Mouse (Mus musculus): Measurements from ENCODE around the gene Dusp18. TPM values are rescaled to one million over a fixed set of nuclear protein-coding genes. Genes with fewer than 3 reads are reported as not detected.

The Dusp18 gene
- polyA plus RNA-seq, 1 experiment from 2014 or later = 21.4 TPM

GRCm38 (mm10) chr11:3854156-3854555 lies 40.9 kb upstream of the Dusp18 start:
- H3K9ac ChIP-seq (ENCODE audit: low read length) = no peak overlapping the region
- no peaks in the 10 kb centered on the region for H3K36me3 ChIP-seq (ENCODE audit: control insufficient read depth, insufficient read depth, low read length)
- H3K4me1 ChIP-seq (ENCODE audit: control insufficient read depth, insufficient read depth, low read length) = no peaks in the 10 kb centered on the region
- H3K9me3 ChIP-seq (ENCODE audit: control insufficient read depth, low read length) = no peaks in the 10 kb centered on the region
- H3K4me3 ChIP-seq (ENCODE audit: low read depth, low read length) = no peak overlapping the region
- ATAC-seq (ENCODE audit: low FRiP score) (no peak), DNase-seq (ENCODE audit: low spot score, missing footprints) (no peak)
- no peak overlapping the region for H3K4me2 ChIP-seq
- no peak overlapping the region for H3K27ac ChIP-seq (ENCODE audit: low read depth, low read length)
- 87% methylated on average over 3 of the region's 3 CpGs for WGBS
- no peaks in the 10 kb centered on the region for H3K27me3 ChIP-seq (ENCODE audit: control insufficient read depth, insufficient read depth, low read length)

DNA sequence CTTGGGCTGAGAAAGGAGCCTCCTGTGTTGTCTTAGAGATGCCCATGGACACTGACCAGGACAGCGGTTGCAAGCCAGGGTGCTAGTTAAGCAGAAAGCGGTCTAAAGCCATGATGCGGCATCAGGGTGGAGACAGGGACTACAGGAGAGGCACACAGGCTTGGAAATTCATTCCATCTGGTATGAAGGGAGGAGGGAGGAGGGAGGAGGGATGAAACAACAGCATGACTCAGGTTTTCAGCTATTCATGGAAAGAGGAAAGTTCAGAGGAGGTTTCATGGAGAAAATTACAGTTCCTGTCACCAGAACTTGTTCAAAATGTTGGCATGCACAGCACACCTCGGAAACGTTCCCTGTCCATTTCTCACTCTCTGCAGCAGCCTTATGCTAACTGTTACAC lies 39.2 kb upstream of the Dusp18 start:
- WGBS = 91% methylated on average over 5 of the region's 5 CpGs
- Histone ChIP-seq H3K4me1 (ENCODE audit: control insufficient read depth, insufficient read depth, low read length) (no peaks in the 10 kb centered on the region), H3K4me3 (ENCODE audit: low read depth, low read length) (no peak overlapping the region), H3K27ac (ENCODE audit: low read depth, low read length) (no peak overlapping the region), H3K9ac (ENCODE audit: low read length) (no peak overlapping the region), H3K36me3 (ENCODE audit: control insufficient read depth, insufficient read depth, low read length) (no peaks in the 10 kb centered on the region), H3K9me3 (ENCODE audit: control insufficient read depth, low read length) (no peaks in the 10 kb centered on the region), H3K27me3 (ENCODE audit: control insufficient read depth, insufficient read depth, low read length) (no peaks in the 10 kb centered on the region), H3K4me2 (no peak overlapping the region)
- ATAC-seq (ENCODE audit: low FRiP score) (no peak), DNase-seq (ENCODE audit: low spot score, missing footprints) (no peak)

DNA sequence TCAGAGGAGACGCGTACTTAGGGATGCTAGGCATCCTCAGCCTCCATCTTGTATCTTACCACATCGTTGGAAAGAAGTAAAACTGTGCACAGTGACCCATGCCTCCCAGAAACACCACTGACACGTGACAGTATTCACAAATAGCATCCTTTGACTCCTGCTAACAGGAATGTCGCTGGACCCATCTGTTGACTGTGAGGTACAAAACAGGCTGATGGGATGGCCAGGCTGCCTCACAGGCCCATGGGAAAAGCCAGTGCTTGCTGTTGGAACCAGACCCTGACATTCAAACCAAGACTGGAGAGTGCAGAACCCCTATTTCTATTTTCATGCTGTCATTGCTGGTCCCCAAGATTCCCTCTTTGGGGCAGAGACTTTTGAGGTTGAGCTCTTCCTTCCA lies 37.1 kb upstream of the Dusp18 start:
- no peak overlapping the region for H3K9ac ChIP-seq (ENCODE audit: low read length)
- ATAC-seq (ENCODE audit: low FRiP score) (no peak), DNase-seq (ENCODE audit: low spot score, missing footprints) (no peak)
- H3K36me3 ChIP-seq (ENCODE audit: control insufficient read depth, insufficient read depth, low read length) = no peaks in the 10 kb centered on the region
- no peaks in the 10 kb centered on the region for H3K4me1 ChIP-seq (ENCODE audit: control insufficient read depth, insufficient read depth, low read length)
- WGBS = 80% methylated on average over 5 of the region's 5 CpGs
- no peak overlapping the region for H3K27ac ChIP-seq (ENCODE audit: low read depth, low read length)
- H3K4me2 ChIP-seq = no peak overlapping the region
- H3K9me3 ChIP-seq (ENCODE audit: control insufficient read depth, low read length) = no peaks in the 10 kb centered on the region
- H3K4me3 ChIP-seq (ENCODE audit: low read depth, low read length) = no peak overlapping the region
- peaks cover 5% of the 10 kb centered on the region for H3K27me3 ChIP-seq (ENCODE audit: control insufficient read depth, insufficient read depth, low read length)

DNA sequence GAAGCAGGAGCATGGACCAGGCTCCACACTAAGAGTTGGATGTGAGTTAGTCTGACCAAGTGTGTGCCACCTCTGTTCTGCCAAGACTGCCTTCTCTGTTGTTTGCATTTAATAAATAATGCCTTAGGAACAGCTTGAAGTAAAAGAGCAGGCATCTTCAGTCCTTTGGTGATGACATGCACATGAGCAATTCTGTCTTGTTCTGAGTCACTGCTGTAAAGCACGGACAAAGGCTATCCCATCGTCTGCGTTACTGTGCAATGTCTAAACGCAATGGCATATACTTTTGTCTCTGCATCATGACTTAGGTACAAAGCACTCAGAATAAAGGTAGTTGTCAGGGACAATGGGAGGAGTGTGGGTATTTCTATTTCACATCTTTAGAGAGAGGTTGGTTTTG lies 35.3 kb upstream of the Dusp18 start:
- H3K27me3 ChIP-seq (ENCODE audit: control insufficient read depth, insufficient read depth, low read length) = peaks cover 11% of the 10 kb centered on the region
- DNase-seq (ENCODE audit: low spot score, missing footprints) (no peak), ATAC-seq (ENCODE audit: low FRiP score) (no peak)
- H3K9me3 ChIP-seq (ENCODE audit: control insufficient read depth, low read length) = no peaks in the 10 kb centered on the region
- no peaks in the 10 kb centered on the region for H3K4me1 ChIP-seq (ENCODE audit: control insufficient read depth, insufficient read depth, low read length)
- H3K4me2 ChIP-seq = no peak overlapping the region
- H3K4me3 ChIP-seq (ENCODE audit: low read depth, low read length) = no peak overlapping the region
- H3K27ac ChIP-seq (ENCODE audit: low read depth, low read length) = no peak overlapping the region
- WGBS = 89% methylated on average over 4 of the region's 4 CpGs
- no peak overlapping the region for H3K9ac ChIP-seq (ENCODE audit: low read length)
- H3K36me3 ChIP-seq (ENCODE audit: control insufficient read depth, insufficient read depth, low read length) = no peaks in the 10 kb centered on the region

- DNase-seq (ENCODE audit: low spot score, missing footprints) (no peak), ATAC-seq (ENCODE audit: low FRiP score) (no peak)
- Histone ChIP-seq H3K27me3 (ENCODE audit: control insufficient read depth, insufficient read depth, low read length) (peaks cover 11% of the 10 kb centered on the region), H3K4me2 (no peak overlapping the region), H3K9me3 (ENCODE audit: control insufficient read depth, low read length) (no peaks in the 10 kb centered on the region), H3K9ac (ENCODE audit: low read length) (no peak overlapping the region), H3K4me1 (ENCODE audit: control insufficient read depth, insufficient read depth, low read length) (no peaks in the 10 kb centered on the region), H3K36me3 (ENCODE audit: control insufficient read depth, insufficient read depth, low read length) (no peaks in the 10 kb centered on the region), H3K4me3 (ENCODE audit: low read depth, low read length) (no peak overlapping the region), H3K27ac (ENCODE audit: low read depth, low read length) (no peak overlapping the region)
- WGBS = 85% methylated on average over 4 of the region's 4 CpGs
These were observed 34.7 kb upstream of the Dusp18 start for GRCm38 (mm10) chr11:3860361-3860760.

GRCm38 (mm10) chr11:3862661-3863453 lies 32.2 kb upstream of the Dusp18 start:
- Histone ChIP-seq H3K27ac (ENCODE audit: low read depth, low read length) (no peak overlapping the region), H3K4me3 (ENCODE audit: low read depth, low read length) (peak overlapping the region; percentile 43; the same call in 1 of the 2 replicates), H3K27me3 (ENCODE audit: control insufficient read depth, insufficient read depth, low read length) (peaks cover 11% of the 10 kb centered on the region), H3K36me3 (ENCODE audit: control insufficient read depth, insufficient read depth, low read length) (no peaks in the 10 kb centered on the region), H3K4me1 (ENCODE audit: control insufficient read depth, insufficient read depth, low read length) (no peaks in the 10 kb centered on the region), H3K9ac (ENCODE audit: low read length) (no peak overlapping the region; the same call in 1 of the 2 replicates), H3K9me3 (ENCODE audit: control insufficient read depth, low read length) (no peaks in the 10 kb centered on the region), H3K4me2 (peak overlapping the region; percentile 71)
- ATAC-seq (ENCODE audit: low FRiP score) (peak; percentile 22; the same call in 1 of the 2 replicates), DNase-seq (ENCODE audit: low spot score, missing footprints) (peak; percentile 83)
- 73% methylated on average over 19 of the region's 19 CpGs for WGBS

DNA sequence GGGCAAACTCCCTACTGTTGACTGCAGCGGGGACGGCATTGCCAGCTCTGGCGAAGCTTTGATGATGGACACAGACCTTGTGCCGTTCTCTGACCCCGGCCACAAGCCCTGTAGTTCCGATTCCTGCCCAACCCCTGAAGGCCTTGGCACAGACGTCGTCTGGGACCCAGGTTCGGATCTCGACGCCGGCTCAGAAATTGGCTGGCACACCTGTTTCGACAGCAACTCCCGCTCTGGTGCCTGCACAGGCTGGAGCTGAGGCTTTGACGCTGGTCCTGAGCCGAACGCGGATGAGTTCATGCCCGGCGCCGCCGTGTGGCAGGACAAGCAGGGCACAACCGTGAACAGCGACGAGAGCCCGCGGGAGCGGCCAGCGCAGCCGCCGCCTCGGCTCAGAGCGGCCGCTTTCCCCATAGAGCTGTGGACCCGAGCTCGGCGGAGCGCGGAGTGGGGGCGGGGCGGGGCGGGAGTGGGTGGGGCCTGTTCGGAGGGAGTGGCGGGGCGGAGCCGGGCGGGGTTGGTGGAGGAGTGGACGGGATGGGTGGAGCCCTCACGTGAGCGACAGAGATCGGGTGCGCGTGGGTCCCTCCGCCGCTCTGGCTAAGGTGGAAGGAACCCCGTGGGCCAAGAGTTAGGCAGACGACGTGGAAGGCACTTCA lies 31.5 kb upstream of the Dusp18 start, which contains the start of gene Osbp2:
Osbp2 (minus strand) TSS at position 450 of the 659 bp plus-strand sequence.
- DNase-seq (ENCODE audit: low spot score, missing footprints) (peak; percentile 97), ATAC-seq (ENCODE audit: low FRiP score) (peak; percentile 94)
- Histone ChIP-seq H3K4me2 (peak within 1 kb of the TSS; percentile 71), H3K4me1 (ENCODE audit: control insufficient read depth, insufficient read depth, low read length) (no peaks in the 10 kb centered on the region), H3K4me3 (ENCODE audit: low read depth, low read length) (peak within 1 kb of the TSS; percentile 43), H3K27me3 (ENCODE audit: control insufficient read depth, insufficient read depth, low read length) (peaks cover 11% of the 10 kb centered on the region), H3K27ac (ENCODE audit: low read depth, low read length) (no peak within 1 kb of the TSS), H3K9me3 (ENCODE audit: control insufficient read depth, low read length) (no peaks in the 10 kb centered on the region), H3K36me3 (ENCODE audit: control insufficient read depth, insufficient read depth, low read length) (no peaks in the 10 kb centered on the region), H3K9ac (ENCODE audit: low read length) (peak within 1 kb of the TSS; percentile 63)
- 4% methylated on average over 51 of the region's 58 CpGs for WGBS

DNA sequence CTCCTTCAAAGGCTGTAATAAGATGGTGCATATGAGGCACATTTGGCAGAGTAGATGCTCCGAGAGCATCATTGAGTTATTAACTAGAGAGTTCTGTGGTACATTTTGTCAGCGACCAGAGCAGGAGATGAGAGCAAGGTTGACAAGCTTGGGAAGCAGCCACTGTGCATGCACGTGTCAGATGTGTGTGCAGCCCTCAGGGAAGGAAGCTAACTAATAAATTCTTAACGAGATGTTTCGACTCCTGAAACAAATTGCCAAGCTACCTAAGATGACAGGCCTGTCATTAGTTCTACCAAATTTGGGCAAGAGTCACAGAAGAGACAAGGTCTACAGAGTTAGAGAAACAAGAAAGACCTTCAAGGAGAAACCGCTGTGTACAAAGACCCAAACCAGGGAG lies 30.7 kb upstream of the Dusp18 start:
- peaks cover 11% of the 10 kb centered on the region for H3K27me3 ChIP-seq (ENCODE audit: control insufficient read depth, insufficient read depth, low read length)
- H3K36me3 ChIP-seq (ENCODE audit: control insufficient read depth, insufficient read depth, low read length) = no peaks in the 10 kb centered on the region
- peak overlapping the region; percentile 71 for H3K4me2 ChIP-seq
- no peaks in the 10 kb centered on the region for H3K9me3 ChIP-seq (ENCODE audit: control insufficient read depth, low read length)
- H3K27ac ChIP-seq (ENCODE audit: low read depth, low read length) = no peak overlapping the region
- H3K4me1 ChIP-seq (ENCODE audit: control insufficient read depth, insufficient read depth, low read length) = no peaks in the 10 kb centered on the region
- H3K4me3 ChIP-seq (ENCODE audit: low read depth, low read length) = peak overlapping the region; percentile 43
- no peak for ATAC-seq (ENCODE audit: low FRiP score)
- peak; percentile 89 for DNase-seq (ENCODE audit: low spot score, missing footprints)
- peak overlapping the region; percentile 63 for H3K9ac ChIP-seq (ENCODE audit: low read length)
- 53% methylated on average over 6 of the region's 6 CpGs for WGBS

GRCm38 (mm10) chr11:3876419-3876818 lies 18.6 kb upstream of the Dusp18 start:
- DNase-seq (ENCODE audit: low spot score, missing footprints) (no peak), ATAC-seq (ENCODE audit: low FRiP score) (no peak)
- no peaks in the 10 kb centered on the region for H3K36me3 ChIP-seq (ENCODE audit: control insufficient read depth, insufficient read depth, low read length)
- H3K9ac ChIP-seq (ENCODE audit: low read length) = no peak overlapping the region
- H3K4me2 ChIP-seq = no peak overlapping the region
- H3K9me3 ChIP-seq (ENCODE audit: control insufficient read depth, low read length) = no peaks in the 10 kb centered on the region
- H3K4me1 ChIP-seq (ENCODE audit: control insufficient read depth, insufficient read depth, low read length) = no peaks in the 10 kb centered on the region
- no peaks in the 10 kb centered on the region for H3K27me3 ChIP-seq (ENCODE audit: control insufficient read depth, insufficient read depth, low read length)
- H3K27ac ChIP-seq (ENCODE audit: low read depth, low read length) = no peak overlapping the region
- no peak overlapping the region for H3K4me3 ChIP-seq (ENCODE audit: low read depth, low read length)
- WGBS = 83% methylated on average over 6 of the region's 6 CpGs
